ENCODE assay signal across 8 mouse cellular contexts in the genomic region with DNA sequence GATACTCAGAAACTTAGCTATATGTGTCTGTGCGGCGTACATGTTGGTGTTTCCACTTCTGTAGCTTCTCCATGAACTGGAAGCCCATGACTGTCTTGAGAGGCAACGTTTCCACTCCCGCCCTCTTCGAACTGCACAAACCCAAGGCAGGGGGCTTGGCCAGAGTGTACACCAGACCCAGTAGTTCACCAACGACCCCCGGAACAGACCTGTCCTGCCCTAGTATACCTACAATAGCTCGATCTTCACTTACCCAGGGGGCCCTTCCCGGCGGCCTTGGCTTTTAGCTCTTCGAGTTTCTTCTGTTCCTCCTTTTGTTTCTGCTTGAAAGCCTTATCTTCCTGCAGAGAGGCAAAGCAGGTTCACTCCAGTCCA. TPM values are rescaled to one million over a fixed set of nuclear protein-coding genes. Genes with fewer than 3 reads are reported as not detected.
DNase-seq lines count a peak whose midpoint lies in the region; ATAC-seq and TF ChIP-seq lines count a peak whose summit lies in the region.

No protein-coding gene starts in this region.

- DNase-seq in left cerebral cortex, adult 2 months (ENCODE audit: extremely low spot score in 1 of 2, low spot score in 2 of 2): no peak
- DNase-seq in left cerebral cortex, postnatal 36 days (ENCODE audit: low spot score in 2 of 2): no peak
- no peak for DNase-seq in intestine, embryonic 14.5 days (ENCODE audit: low spot score)
- DNase-seq in left cerebral cortex, postnatal 25 days (ENCODE audit: low spot score in 2 of 2): no peak
- DNase-seq in thymus, postnatal 0 days (ENCODE audit: low spot score): no peak
- no peak for DNase-seq in natural killer cell, adult 2 months (ENCODE audit: low spot score in 2 of 2)

- ATAC-seq in embryonic facial prominence, embryonic 12.5 days (ENCODE audit: insufficient number of reproducible peaks, insufficient read depth, low FRiP score, low TSS enrichment): no peak
- no peak for ATAC-seq in intestine, embryonic 14.5 days (replicated peaks; ENCODE audit: low FRiP score, low TSS enrichment, low read depth)
- ATAC-seq in neural tube, embryonic 13.5 days (ENCODE audit: low read depth): peak; percentile 37

- H3K4me1 ChIP-seq in embryonic facial prominence, embryonic 12.5 days: peaks cover 11% of the 10 kb centered on the region
- peaks cover 20% of the 10 kb centered on the region for H3K4me1 ChIP-seq in intestine, embryonic 14.5 days (replicated peaks; ENCODE audit: control insufficient read depth, insufficient read depth, low read length)
- H3K4me1 ChIP-seq in neural tube, embryonic 13.5 days (replicated peaks): peaks cover 29% of the 10 kb centered on the region

- WGBS in embryonic facial prominence, embryonic 12.5 days: 8% methylated on average over 11 of the region's 11 CpGs
- WGBS in intestine, embryonic 14.5 days: 4% methylated on average over 11 of the region's 11 CpGs
- WGBS in neural tube, embryonic 13.5 days: 6% methylated on average over 11 of the region's 11 CpGs

- peaks cover 26% of the 10 kb centered on the region for H3K36me3 ChIP-seq in embryonic facial prominence, embryonic 12.5 days
- peaks cover 20% of the 10 kb centered on the region for H3K36me3 ChIP-seq in intestine, embryonic 14.5 days (ENCODE audit: control insufficient read depth, insufficient read depth, low read length)
- H3K36me3 ChIP-seq in neural tube, embryonic 13.5 days: peaks cover 25% of the 10 kb centered on the region

- H3K4me2 ChIP-seq in embryonic facial prominence, embryonic 12.5 days (replicated peaks): peak overlapping the region; percentile 70
- H3K4me2 ChIP-seq in intestine, embryonic 14.5 days (ENCODE audit: low read length): peak overlapping the region; percentile 87
- H3K4me2 ChIP-seq in neural tube, embryonic 13.5 days: peak overlapping the region; percentile 95

- TF ChIP-seq CTCF in left cerebral cortex, adult 2 months (IDR thresholded peaks at IDR 0.05): no peak

- H3K27me3 ChIP-seq in embryonic facial prominence, embryonic 12.5 days: no peaks in the 10 kb centered on the region
- H3K27me3 ChIP-seq in intestine, embryonic 14.5 days (replicated peaks; ENCODE audit: control insufficient read depth, insufficient read depth, low read length): no peaks in the 10 kb centered on the region
- no peaks in the 10 kb centered on the region for H3K27me3 ChIP-seq in neural tube, embryonic 13.5 days

- peak overlapping the region; percentile 56 for H3K4me3 ChIP-seq in left cerebral cortex, adult 2 months
- peak overlapping the region; percentile 80 for H3K4me3 ChIP-seq in embryonic facial prominence, embryonic 12.5 days
- peak overlapping the region; percentile 77 for H3K4me3 ChIP-seq in intestine, embryonic 14.5 days (ENCODE audit: low read depth, low read length)
- H3K4me3 ChIP-seq in neural tube, embryonic 13.5 days: peak overlapping the region; percentile 85

- peak overlapping the region; percentile 73 for H3K9ac ChIP-seq in embryonic facial prominence, embryonic 12.5 days
- H3K9ac ChIP-seq in intestine, embryonic 14.5 days (ENCODE audit: low read length): peak overlapping the region; percentile 68
- H3K9ac ChIP-seq in neural tube, embryonic 13.5 days: peak overlapping the region; percentile 92

- no peaks in the 10 kb centered on the region for H3K9me3 ChIP-seq in embryonic facial prominence, embryonic 12.5 days
- H3K9me3 ChIP-seq in intestine, embryonic 14.5 days (ENCODE audit: control insufficient read depth, low read length): no peaks in the 10 kb centered on the region
- H3K9me3 ChIP-seq in neural tube, embryonic 13.5 days: no peaks in the 10 kb centered on the region

- H3K27ac ChIP-seq in left cerebral cortex, adult 2 months: peak overlapping the region; percentile 88
- H3K27ac ChIP-seq in embryonic facial prominence, embryonic 12.5 days: peak overlapping the region; percentile 77
- peak overlapping the region; percentile 36; the same call in 1 of the 2 replicates for H3K27ac ChIP-seq in intestine, embryonic 14.5 days (ENCODE audit: low read depth)
- peak overlapping the region; percentile 79 for H3K27ac ChIP-seq in neural tube, embryonic 13.5 days (replicated peaks)

- intact Hi-C loops in left cerebral cortex, adult 2 months (cut with DNase I): no loop called here
- intact Hi-C loops in left cerebral cortex, postnatal 36 days (cut with DNase I): no loop called here
- intact Hi-C loops in left cerebral cortex, postnatal 25 days (cut with DNase I): no loop called here

RNA-seq across cellular contexts. Expression of gene Ccdc51, which starts 0.6 kb away (rescaled TPM):
- 1 to 10 TPM; 8.0 to 8.6 TPM for total RNA-seq in left cerebral cortex, adult 2 months (2021)
- total RNA-seq in left cerebral cortex, postnatal 36 days (2021): 1 to 10 TPM; 7.2 to 8.1 TPM
- polyA plus RNA-seq in embryonic facial prominence, embryonic 12.5 days (2016; fragmentation: Nextera tagmentation; extraction: Ambion mirVana): 13.9 and 15.0 TPM in 2 replicates
- polyA plus RNA-seq in intestine, embryonic 14.5 days (2014; fragmentation: Nextera tagmentation; extraction: Ambion mirVana): 12.9 and 14.5 TPM in 2 replicates
- 14.2 and 15.5 TPM in 2 replicates for polyA plus RNA-seq in neural tube, embryonic 13.5 days (2015; fragmentation: Nextera tagmentation; extraction: Ambion mirVana)
- total RNA-seq in left cerebral cortex, postnatal 25 days (2021): 1 to 10 TPM; 7.2 to 8.0 TPM
- polyA plus RNA-seq in thymus, postnatal 0 days (2015; fragmentation: Nextera tagmentation; extraction: Ambion mirVana): 18.6 and 19.0 TPM in 2 replicates

RNA-seq across cellular contexts. Expression of gene Tma7, which starts 0.7 kb away (rescaled TPM):
- total RNA-seq in left cerebral cortex, adult 2 months (2021): 100 to 1,000 TPM; 312 to 332 TPM
- 100 to 1,000 TPM; 348 to 352 TPM for total RNA-seq in left cerebral cortex, postnatal 36 days (2021)
- polyA plus RNA-seq in embryonic facial prominence, embryonic 12.5 days (2016; fragmentation: Nextera tagmentation; extraction: Ambion mirVana): 757 TPM in 2 replicates
- polyA plus RNA-seq in intestine, embryonic 14.5 days (2014; fragmentation: Nextera tagmentation; extraction: Ambion mirVana): 682 and 702 TPM in 2 replicates
- 726 and 792 TPM in 2 replicates for polyA plus RNA-seq in neural tube, embryonic 13.5 days (2015; fragmentation: Nextera tagmentation; extraction: Ambion mirVana)
- 100 to 1,000 TPM; 365 to 371 TPM for total RNA-seq in left cerebral cortex, postnatal 25 days (2021)
- polyA plus RNA-seq in thymus, postnatal 0 days (2015; fragmentation: Nextera tagmentation; extraction: Ambion mirVana): 808 and 867 TPM in 2 replicates

RNA-seq across cellular contexts. Expression of gene Atrip, which starts 7.8 kb away (rescaled TPM):
- 10 to 100 TPM; 28.0 to 28.3 TPM for total RNA-seq in left cerebral cortex, adult 2 months (2021)
- total RNA-seq in left cerebral cortex, postnatal 36 days (2021): 10 to 100 TPM; 26.6 to 34.1 TPM
- 31.5 and 34.9 TPM in 2 replicates for polyA plus RNA-seq in embryonic facial prominence, embryonic 12.5 days (2016; fragmentation: Nextera tagmentation; extraction: Ambion mirVana)
- polyA plus RNA-seq in intestine, embryonic 14.5 days (2014; fragmentation: Nextera tagmentation; extraction: Ambion mirVana): 27.7 and 28.2 TPM in 2 replicates
- 26.3 and 29.5 TPM in 2 replicates for polyA plus RNA-seq in neural tube, embryonic 13.5 days (2015; fragmentation: Nextera tagmentation; extraction: Ambion mirVana)
- 10 to 100 TPM; 25.8 to 28.5 TPM for total RNA-seq in left cerebral cortex, postnatal 25 days (2021)
- polyA plus RNA-seq in thymus, postnatal 0 days (2015; fragmentation: Nextera tagmentation; extraction: Ambion mirVana): 23.4 and 28.4 TPM in 2 replicates

RNA-seq across cellular contexts. Expression of gene Plxnb1, which starts 13.5 kb away (rescaled TPM):
- total RNA-seq in left cerebral cortex, adult 2 months (2021): 10 to 100 TPM; 65.0 to 70.5 TPM
- total RNA-seq in left cerebral cortex, postnatal 36 days (2021): 10 to 100 TPM; 60.3 to 77.9 TPM
- polyA plus RNA-seq in embryonic facial prominence, embryonic 12.5 days (2016; fragmentation: Nextera tagmentation; extraction: Ambion mirVana): 18.3 and 23.0 TPM in 2 replicates
- polyA plus RNA-seq in intestine, embryonic 14.5 days (2014; fragmentation: Nextera tagmentation; extraction: Ambion mirVana): 10.8 and 11.7 TPM in 2 replicates
- 19.9 and 22.2 TPM in 2 replicates for polyA plus RNA-seq in neural tube, embryonic 13.5 days (2015; fragmentation: Nextera tagmentation; extraction: Ambion mirVana)
- total RNA-seq in left cerebral cortex, postnatal 25 days (2021): 10 to 100 TPM; 66.3 to 69.9 TPM
- polyA plus RNA-seq in thymus, postnatal 0 days (2015; fragmentation: Nextera tagmentation; extraction: Ambion mirVana): 3.3 and 3.8 TPM in 2 replicates

RNA-seq across cellular contexts. Expression of gene Trex1, which starts 22.2 kb away (rescaled TPM):
- total RNA-seq in left cerebral cortex, adult 2 months (2021): 10 to 100 TPM; 11.7 to 15.3 TPM
- 10 to 100 TPM; 12.5 to 15.7 TPM for total RNA-seq in left cerebral cortex, postnatal 36 days (2021)
- 10.3 and 13.1 TPM in 2 replicates for polyA plus RNA-seq in embryonic facial prominence, embryonic 12.5 days (2016; fragmentation: Nextera tagmentation; extraction: Ambion mirVana)
- polyA plus RNA-seq in intestine, embryonic 14.5 days (2014; fragmentation: Nextera tagmentation; extraction: Ambion mirVana): 12.8 and 13.8 TPM in 2 replicates
- polyA plus RNA-seq in neural tube, embryonic 13.5 days (2015; fragmentation: Nextera tagmentation; extraction: Ambion mirVana): 12.4 and 15.0 TPM in 2 replicates
- total RNA-seq in left cerebral cortex, postnatal 25 days (2021): 10 to 100 TPM; 12.7 to 13.0 TPM
- polyA plus RNA-seq in thymus, postnatal 0 days (2015; fragmentation: Nextera tagmentation; extraction: Ambion mirVana): 42.1 and 42.4 TPM in 2 replicates

Comparison
In these comparisons a context has a peak if more than half of its experiments do, and no peak if none do; other contexts are left out.
1. H3K27ac ChIP-seq: peak in every context shown above with its lines; median percentile 88 in left cerebral cortex, adult 2 months; 79 in neural tube, embryonic 13.5 days; 77 in embryonic facial prominence, embryonic 12.5 days; 36 in intestine, embryonic 14.5 days.